Mouse (Mus musculus) urinary bladder, postnatal 25 days (tissue): Measurements from ENCODE around the gene Slc7a5.
A peak's percentile ranks its signal among the peaks of the same experiment; 100 is the strongest.

ENCODE experiments used
- DNase-seq: peaks from one replicate; pipeline ENCODE4 v3.0.0; 2022; ENCODE audit warnings: low spot score

Gene Slc7a5

GRCm38 (mm10) chr8:121908378-121909147, 1.1 kb upstream of the Slc7a5 start:
- DNase-seq, result no peak

- DNase-seq, result peak; percentile 23
Observed at GRCm38 (mm10) chr8:121906542-121907512, 667 bp downstream of the Slc7a5 start.

- no peak for DNase-seq
Observed at GRCm38 (mm10) chr8:121905864-121906263, 1.6 kb downstream of the Slc7a5 start.

- no peak for DNase-seq
Observed at GRCm38 (mm10) chr8:121905420-121905819, 2.1 kb downstream of the Slc7a5 start.

GRCm38 (mm10) chr8:121904999-121905398, 2.5 kb downstream of the Slc7a5 start:
- DNase-seq, result no peak

GRCm38 (mm10) chr8:121903977-121904376, 3.5 kb downstream of the Slc7a5 start:
- DNase-seq, result no peak

GRCm38 (mm10) chr8:121901498-121902236, 5.8 kb downstream of the Slc7a5 start:
- peak; percentile 25 for DNase-seq

- no peak for DNase-seq
Observed at GRCm38 (mm10) chr8:121899180-121900044, 8.1 kb downstream of the Slc7a5 start.

GRCm38 (mm10) chr8:121898401-121898931, 9.0 kb downstream of the Slc7a5 start:
- DNase-seq, result peak; percentile 67

GRCm38 (mm10) chr8:121897871-121898381, 9.6 kb downstream of the Slc7a5 start:
- DNase-seq, result peak; percentile 23

- no peak for DNase-seq
Observed at GRCm38 (mm10) chr8:121897205-121897604, 10.3 kb downstream of the Slc7a5 start.

GRCm38 (mm10) chr8:121896476-121897145, 10.9 kb downstream of the Slc7a5 start:
- DNase-seq, result no peak

GRCm38 (mm10) chr8:121895910-121896309, 11.6 kb downstream of the Slc7a5 start:
- DNase-seq, result no peak

- DNase-seq, result no peak
Observed at GRCm38 (mm10) chr8:121892875-121893274, 14.6 kb downstream of the Slc7a5 start.

- no peak for DNase-seq
Observed at GRCm38 (mm10) chr8:121889810-121890785, 17.4 kb downstream of the Slc7a5 start.

- no peak for DNase-seq
Observed at GRCm38 (mm10) chr8:121889317-121889716, 18.2 kb downstream of the Slc7a5 start.

- no peak for DNase-seq
Observed at GRCm38 (mm10) chr8:121887547-121887946, 19.9 kb downstream of the Slc7a5 start.

GRCm38 (mm10) chr8:121885433-121885832, 22.1 kb downstream of the Slc7a5 start:
- DNase-seq, result no peak

GRCm38 (mm10) chr8:121885001-121885400, 22.5 kb downstream of the Slc7a5 start:
- no peak for DNase-seq
